11 mouse cellular contexts compared by ENCODE assay signal in the genomic region with DNA sequence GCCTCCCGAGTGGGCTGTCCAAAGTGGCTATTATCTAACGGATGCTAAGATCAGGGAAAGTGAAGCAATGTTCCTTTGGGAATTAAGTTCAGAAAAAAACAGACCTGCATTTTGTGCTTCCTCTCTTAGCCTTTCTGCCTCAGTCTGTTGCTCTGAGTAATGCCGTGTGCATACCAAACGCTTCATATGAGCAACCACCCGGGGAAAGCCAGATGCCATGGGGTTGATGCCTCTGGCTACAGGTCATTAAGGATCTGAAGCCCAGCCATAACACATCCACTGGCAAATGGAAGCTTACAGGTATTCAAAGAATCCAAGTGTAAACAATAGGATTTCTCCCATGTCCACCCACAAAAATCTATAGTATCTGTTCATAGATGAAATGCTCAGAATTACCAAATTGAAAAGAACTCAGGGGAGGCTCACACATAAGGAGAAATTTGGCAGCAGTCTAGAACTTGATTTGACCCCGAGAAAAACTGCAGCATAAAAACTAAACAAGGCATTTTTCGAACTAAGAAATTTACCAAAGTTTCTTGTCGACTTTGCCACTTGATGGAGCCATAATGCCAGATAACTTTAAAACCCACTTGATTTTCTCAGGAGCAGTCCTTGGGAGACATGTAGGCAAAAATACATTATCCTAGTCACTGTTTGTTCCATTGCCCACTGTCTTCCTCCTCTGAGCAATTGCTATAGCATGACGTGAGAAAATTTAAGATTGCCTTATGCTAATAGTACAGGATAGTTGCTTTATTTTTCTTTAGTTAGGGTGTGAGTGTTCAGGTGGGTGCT.
DNase-seq lines count a peak whose midpoint lies in the region; ATAC-seq and TF ChIP-seq lines count a peak whose summit lies in the region.
"Had no signal": no experiment of that assay in that cellular context is flagged by ENCODE, and none has a peak within 500 bp of the region (broad histone marks: within the 10 kb centered on the region; RNA-seq: fewer than 3 reads in every experiment).

No protein-coding gene starts in this region.

- 78% methylated on average over 9 of the region's 9 CpGs for WGBS in hindbrain, embryonic 14.5 days
- 71% methylated on average over 9 of the region's 9 CpGs for WGBS in hindbrain, embryonic 10.5 days

- H3K4me2 ChIP-seq in hindbrain, embryonic 14.5 days (replicated peaks): no peak overlapping the region

- no peak overlapping the region for H3K4me3 ChIP-seq in hindbrain, embryonic 14.5 days (replicated peaks; ENCODE audit: low read length)
- no peak overlapping the region for H3K4me3 ChIP-seq in hindbrain, embryonic 10.5 days
- H3K4me3 ChIP-seq in MEL (ENCODE audit: control insufficient read depth in 1 of 2, insufficient read depth in 1 of 2, low read depth in 2 of 2, low read length in 2 of 2): no peak overlapping the region

- DNase-seq in hindbrain, embryonic 14.5 days (ENCODE audit: low spot score): peak; percentile 57
- no peak for DNase-seq in hindbrain, embryonic 10.5 days (ENCODE audit: low spot score)
- DNase-seq in 3134 (ENCODE audit: extremely low read depth, insufficient read length, low spot score) (peak; percentile 29), MEL (ENCODE audit: low read depth, low spot score) (no peak)
- peak; percentile 35 for DNase-seq in kidney, adult 9 months
- no peak for DNase-seq in yolk sac, embryonic 10.5 days (ENCODE audit: low spot score)
- DNase-seq in right cerebral cortex, postnatal 14 days: no peak
- DNase-seq in layer of hippocampus, adult 9-11 months: no peak
- DNase-seq: cerebellum, postnatal 25 days; lung, adult 18-20 months had no signal

- no peak; a peak in 1 of 6 replicates for TF ChIP-seq CTCF in MEL (IDR thresholded peaks at IDR 0.05 in 2 of 3, conservative IDR thresholded peaks at IDR 0.05 in 1 of 3; ENCODE audit: control insufficient read depth in 1 of 3, insufficient read depth in 1 of 3, low read depth in 2 of 3, low read length in 3 of 3, poor library complexity in 1 of 3, severe bottlenecking in 1 of 3)

- TF ChIP-seq POLR2A in MEL (IDR thresholded peaks at IDR 0.05; ENCODE audit: control insufficient read depth in 1 of 2, insufficient read depth in 1 of 2, low read depth in 1 of 2, low read length in 2 of 2, poor library complexity in 1 of 2): no peak

- H3K27me3 ChIP-seq in hindbrain, embryonic 14.5 days (ENCODE audit: control insufficient read depth, insufficient read depth, low read length): no peaks in the 10 kb centered on the region
- H3K27me3 ChIP-seq in hindbrain, embryonic 10.5 days (ENCODE audit: insufficient read depth, poor library complexity, severe bottlenecking): no peaks in the 10 kb centered on the region
- H3K27me3 ChIP-seq in MEL (ENCODE audit: control insufficient read depth in 1 of 2, insufficient read depth in 2 of 2, low read length in 2 of 2): no peaks in the 10 kb centered on the region

- H3K9me3 ChIP-seq in hindbrain, embryonic 14.5 days (ENCODE audit: control insufficient read depth, low read length): no peaks in the 10 kb centered on the region
- H3K9me3 ChIP-seq in hindbrain, embryonic 10.5 days: no peaks in the 10 kb centered on the region
- H3K9me3 ChIP-seq in MEL (replicated peaks; ENCODE audit: insufficient read depth, low read length): no peaks in the 10 kb centered on the region
- H3K9me3 ChIP-seq: G1E had no signal

- H3K27ac ChIP-seq in hindbrain, embryonic 14.5 days: no peak overlapping the region
- no peak overlapping the region for H3K27ac ChIP-seq in hindbrain, embryonic 10.5 days
- H3K27ac ChIP-seq in MEL (ENCODE audit: control insufficient read depth, low read depth, low read length): no peak overlapping the region

- H3K36me3 ChIP-seq in hindbrain, embryonic 14.5 days (replicated peaks; ENCODE audit: control insufficient read depth, insufficient read depth): no peaks in the 10 kb centered on the region
- H3K36me3 ChIP-seq in hindbrain, embryonic 10.5 days: no peaks in the 10 kb centered on the region
- H3K36me3 ChIP-seq in MEL (ENCODE audit: control insufficient read depth in 1 of 2, insufficient read depth in 2 of 2, low read length in 2 of 2): no peaks in the 10 kb centered on the region
- H3K36me3 ChIP-seq: G1E had no signal

- no peak for ATAC-seq in hindbrain, embryonic 14.5 days (ENCODE audit: low FRiP score)

- TF ChIP-seq RAD21 in MEL (IDR thresholded peaks at IDR 0.05; ENCODE audit: low read depth, low read length): peak; percentile 7

- no peaks in the 10 kb centered on the region for H3K79me2 ChIP-seq in MEL (ENCODE audit: control insufficient read depth, insufficient read depth, low read length, poor library complexity)

- no peak for TF ChIP-seq EP300 in MEL (IDR thresholded peaks at IDR 0.05; ENCODE audit: low read depth in 1 of 2, low read length in 2 of 2)

- no peak overlapping the region for H3K9ac ChIP-seq in hindbrain, embryonic 14.5 days
- H3K9ac ChIP-seq in MEL (ENCODE audit: control insufficient read depth, low read depth, low read length, poor library complexity, severe bottlenecking): no peak overlapping the region

- no peaks in the 10 kb centered on the region for H3K4me1 ChIP-seq in hindbrain, embryonic 14.5 days (replicated peaks; ENCODE audit: control insufficient read depth, insufficient read depth, low read length)
- no peaks in the 10 kb centered on the region for H3K4me1 ChIP-seq in hindbrain, embryonic 10.5 days (replicated peaks)
- H3K4me1 ChIP-seq in MEL (ENCODE audit: control insufficient read depth in 1 of 2, insufficient read depth in 2 of 2, low read length in 2 of 2): no peaks in the 10 kb centered on the region

TF ChIP-seq in MEL, 35 proteins besides CTCF, POLR2A, EP300 and RAD21:
- no peak for TF ChIP-seq ELF1 (IDR thresholded peaks at IDR 0.05; ENCODE audit: low read depth, low read length)
- TF ChIP-seq MEF2A (IDR thresholded peaks at IDR 0.05; ENCODE audit: extremely low read depth, insufficient replicate concordance, low read depth, low read length, poor library complexity, severe bottlenecking): no peak
- no peak for TF ChIP-seq POLR2AphosphoS5 (IDR thresholded peaks at IDR 0.05; ENCODE audit: borderline replicate concordance, low read depth, low read length)
- TF ChIP-seq UBTF (IDR thresholded peaks at IDR 0.05; ENCODE audit: borderline replicate concordance, insufficient read depth, low read depth, low read length): no peak
- no peak for TF ChIP-seq MAZ (IDR thresholded peaks at IDR 0.05; ENCODE audit: low read depth, low read length)
- TF ChIP-seq NELFE (IDR thresholded peaks at IDR 0.05; ENCODE audit: low read depth, low read length): no peak
- no peak for TF ChIP-seq MXI1 (IDR thresholded peaks at IDR 0.05; ENCODE audit: low read depth, low read length)
- TF ChIP-seq ETS1 (IDR thresholded peaks at IDR 0.05; ENCODE audit: low read depth, low read length): no peak
- no peak for TF ChIP-seq BHLHE40 (IDR thresholded peaks at IDR 0.05; ENCODE audit: borderline replicate concordance, low read depth, low read length)
- no peak for TF ChIP-seq TBP (IDR thresholded peaks at IDR 0.05; ENCODE audit: low read depth, low read length)
- TF ChIP-seq SIN3A (IDR thresholded peaks at IDR 0.05; ENCODE audit: low read length): no peak
- no peak for TF ChIP-seq ZMIZ1 (IDR thresholded peaks at IDR 0.05; ENCODE audit: low read depth, low read length)
- TF ChIP-seq USF2 (IDR thresholded peaks at IDR 0.05; ENCODE audit: borderline replicate concordance in 1 of 2, insufficient read depth in 1 of 2, low read depth in 1 of 2, low read length in 2 of 2): no peak
- no peak for TF ChIP-seq CHD1 (IDR thresholded peaks at IDR 0.05; ENCODE audit: low read depth, low read length)
- no peak for TF ChIP-seq MAX (IDR thresholded peaks at IDR 0.05; ENCODE audit: low read length)
- no peak for TF ChIP-seq GATA1 (IDR thresholded peaks at IDR 0.05; ENCODE audit: low read depth, low read length)
- TF ChIP-seq MAFK (IDR thresholded peaks at IDR 0.05; ENCODE audit: borderline replicate concordance, low read depth, low read length): no peak
- no peak for TF ChIP-seq JUND (IDR thresholded peaks at IDR 0.05; ENCODE audit: low read depth, low read length)

Comparison
In these comparisons a context has a peak if more than half of its experiments do, and no peak if none do; other contexts are left out.
1. DNase-seq: peak in hindbrain, embryonic 14.5 days (single experiment), 3134 (single experiment) and kidney, adult 9 months (single experiment); none in hindbrain, embryonic 10.5 days (single experiment), MEL (single experiment), yolk sac, embryonic 10.5 days (single experiment), right cerebral cortex, postnatal 14 days (single experiment) and layer of hippocampus, adult 9-11 months (single experiment).